Mouse (Mus musculus): ENCODE data around the gene Ppm1d.

Ppm1d gene

DNA sequence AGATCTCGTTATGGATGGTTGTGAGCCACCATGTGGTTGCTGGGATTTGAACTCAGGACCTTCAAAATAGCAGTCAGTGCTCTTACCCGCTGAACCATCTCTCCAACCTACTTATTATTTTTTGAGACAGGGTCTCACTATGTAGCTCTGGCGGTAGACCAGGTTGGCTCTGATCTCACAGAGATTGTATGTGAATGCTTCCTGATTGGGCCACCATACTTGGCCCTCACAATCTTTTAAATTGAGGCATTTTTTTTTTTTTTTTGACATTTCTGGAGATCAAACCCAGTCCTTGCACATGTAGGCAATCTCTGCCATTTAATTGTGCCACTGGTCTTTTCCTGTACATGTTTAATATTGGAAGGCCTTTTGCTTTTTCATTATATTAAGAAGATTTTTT is 17.7 kb downstream of the Ppm1d start:
- CTCF ChIA-PET = no interaction called here

DNA sequence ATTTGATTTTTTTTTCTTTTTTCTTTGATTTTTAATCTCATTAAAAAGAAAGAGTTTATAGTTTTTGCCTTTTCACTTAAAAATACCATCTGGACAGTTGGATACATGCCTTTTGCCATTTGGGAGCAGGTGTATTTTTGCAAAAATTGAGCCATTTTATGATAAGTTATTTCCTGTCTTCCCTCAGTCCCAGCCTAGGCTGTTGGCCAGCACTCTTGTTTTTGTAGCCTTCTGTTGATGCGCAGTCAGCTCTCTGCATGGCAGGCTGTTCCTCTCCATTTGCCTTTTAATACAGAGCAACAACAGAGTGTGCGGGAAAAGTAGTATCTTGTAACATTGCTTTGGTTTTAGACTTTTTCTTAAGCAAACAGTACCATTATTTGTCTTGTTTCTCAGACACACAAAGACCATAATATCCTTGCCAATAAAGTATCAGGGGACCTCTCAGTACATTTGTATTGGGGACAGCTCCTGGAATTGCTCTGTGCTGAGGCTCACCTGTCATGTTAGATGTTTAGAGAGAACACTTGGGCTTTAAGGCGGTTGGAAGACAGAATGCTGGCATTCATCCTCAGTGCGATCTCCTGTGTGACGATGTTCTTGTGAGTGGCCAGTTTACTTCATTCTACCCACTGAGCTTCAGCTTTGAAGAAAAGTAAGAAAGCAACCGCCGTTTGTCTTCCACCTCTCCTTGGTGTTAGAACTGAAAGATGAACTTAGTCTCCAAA is 18.3 kb downstream of the Ppm1d start:
- CTCF ChIA-PET = no interaction called here

- CTCF ChIA-PET = no interaction called here
Measured at GRCm38 (mm10) chr11:85334778-85335177, 23.7 kb downstream of the Ppm1d start.

GRCm38 (mm10) chr11:85339173-85339831 is 28.3 kb downstream of the Ppm1d start:
- CTCF ChIA-PET = no interaction called here

DNA sequence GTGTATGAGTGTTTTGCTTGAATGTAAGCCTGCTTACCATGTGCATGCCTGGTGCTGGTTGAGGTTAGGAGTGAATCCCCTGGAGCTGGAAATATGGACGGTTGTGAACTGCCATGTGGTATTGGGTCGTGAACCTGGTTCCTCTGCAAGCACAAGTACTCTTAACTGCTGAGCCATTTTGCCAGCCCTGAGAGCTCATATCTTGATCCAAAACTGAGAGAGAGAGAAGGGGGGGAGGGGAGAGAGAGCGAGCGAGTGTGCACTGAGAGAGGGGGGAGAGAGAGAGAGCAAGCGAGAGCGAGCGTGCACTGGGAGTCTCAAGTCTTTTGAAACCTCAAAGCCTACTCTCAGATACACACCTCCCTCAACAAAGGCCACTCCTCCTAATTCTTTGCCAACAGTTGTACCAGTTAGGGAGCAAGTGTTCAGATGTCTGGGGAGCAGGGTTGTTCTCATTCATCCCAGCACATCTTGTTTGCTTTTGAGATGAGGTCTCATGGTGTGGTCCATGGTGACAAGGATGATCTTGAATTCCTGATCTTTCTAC is 29.1 kb downstream of the Ppm1d start:
- CTCF ChIA-PET = no interaction called here

DNA sequence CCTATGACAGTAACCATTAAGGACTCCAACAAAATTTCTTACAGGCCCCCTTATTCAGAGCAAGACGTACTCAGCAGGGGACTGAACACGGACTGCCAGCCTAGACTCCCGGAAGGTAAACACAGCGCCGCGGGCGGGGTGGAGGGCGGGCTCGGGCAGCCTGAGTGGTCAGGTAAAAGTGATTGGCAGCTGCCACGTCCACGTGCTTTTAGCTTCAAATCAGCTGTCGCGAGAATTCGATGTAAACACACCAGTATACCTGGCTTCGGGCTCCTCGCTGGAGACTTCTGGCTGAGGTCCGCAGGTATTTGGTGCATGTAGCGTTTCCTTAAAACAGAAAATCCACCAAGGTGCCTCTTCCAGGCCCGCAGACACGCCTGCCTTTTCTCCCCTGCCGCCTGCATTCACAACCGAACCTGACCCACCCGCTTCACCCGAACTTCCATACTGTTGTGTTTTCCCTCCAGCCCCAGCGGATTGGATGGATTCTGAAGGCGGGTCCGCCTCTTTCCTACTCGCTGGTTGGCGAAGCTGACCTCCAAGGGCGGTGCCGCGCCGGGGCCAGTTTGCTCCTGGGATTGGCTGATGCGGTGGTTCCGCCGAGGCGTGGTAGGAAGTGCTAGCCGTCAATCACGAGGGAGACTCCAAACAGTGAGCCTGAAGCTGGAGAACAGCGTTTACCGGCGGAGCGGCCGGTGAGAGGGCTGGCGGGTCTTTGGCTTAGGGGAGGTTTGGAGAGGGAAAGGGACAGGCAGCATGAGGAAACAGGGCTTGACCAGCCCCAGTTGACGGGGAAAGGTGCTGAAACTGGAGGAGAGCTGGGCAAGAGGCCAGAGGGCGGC is 41.7 kb downstream of the Ppm1d start, which contains the start of gene Bcas3:
Gene Bcas3, plus strand, starts transcription at position 629 of the 842 bp plus-strand sequence.
- CTCF ChIA-PET = interaction anchor here (0.6 kb wide), 1 partner anchor 1348 kb away, joined by 3 read pairs; no protein-coding TSS in a partner anchor

DNA sequence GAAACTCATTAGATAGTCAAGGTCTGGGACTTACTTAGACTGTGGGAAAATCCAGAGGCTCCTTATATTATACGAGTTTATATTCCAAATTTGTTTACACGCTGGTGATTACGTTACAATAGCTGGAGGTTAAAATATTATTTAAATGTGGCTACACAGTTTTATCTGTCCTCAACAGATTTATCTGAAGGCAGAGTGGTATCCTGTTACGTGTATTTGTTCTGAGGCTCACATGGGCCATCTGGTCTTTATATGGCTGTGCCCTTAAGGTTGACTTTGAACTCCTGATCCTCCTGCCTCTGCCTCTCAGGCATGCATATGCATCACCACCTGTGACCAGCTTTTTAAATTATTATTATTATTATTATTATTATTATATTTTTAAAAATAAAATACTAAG is 42.8 kb downstream of the Ppm1d start:
- CTCF ChIA-PET = no interaction called here

DNA sequence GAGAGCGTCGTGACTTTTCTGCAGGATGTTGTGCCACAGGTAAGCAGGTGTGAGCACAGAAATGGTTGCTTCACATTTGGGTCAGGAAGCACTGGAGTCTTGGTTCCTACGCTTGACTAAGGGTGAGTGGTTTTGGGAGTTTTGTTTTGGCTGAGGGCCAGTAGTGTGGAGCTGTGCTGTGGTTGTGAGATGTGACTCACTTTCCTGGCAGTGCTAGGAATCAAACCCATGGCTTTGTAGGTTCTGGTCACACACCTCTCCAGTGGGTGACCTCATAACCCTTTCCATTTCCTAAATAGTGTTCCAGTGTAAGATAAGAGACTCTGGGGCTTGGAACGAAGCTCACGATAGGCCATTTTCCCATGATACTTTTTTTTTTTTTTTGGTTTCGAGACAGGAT is 48.6 kb downstream of the Ppm1d start:
- CTCF ChIA-PET = interaction anchor here (0.6 kb wide), 1 partner anchor 1623 kb away, joined by 3 read pairs; no protein-coding TSS in a partner anchor

DNA sequence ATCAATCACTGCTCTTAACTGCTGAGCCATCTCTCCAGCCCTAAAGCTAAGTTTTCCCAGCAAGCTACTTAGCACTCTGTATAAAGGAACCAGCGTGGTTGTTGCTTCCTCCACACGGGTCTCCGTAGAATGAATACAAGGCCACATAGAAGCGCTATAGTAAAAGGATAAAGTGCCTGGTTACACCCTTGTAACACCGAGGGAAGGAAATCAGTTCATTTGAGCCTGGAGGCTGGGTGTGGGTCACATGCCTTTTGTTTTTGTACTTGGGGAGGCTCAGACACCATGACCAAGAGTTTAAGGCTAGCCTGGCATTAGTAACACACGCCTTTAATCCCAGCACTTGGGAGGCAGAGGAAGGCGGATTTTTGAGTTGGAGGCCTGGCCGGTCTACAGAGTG is 50.6 kb downstream of the Ppm1d start:
- CTCF ChIA-PET = no interaction called here

- CTCF ChIA-PET = no interaction called here
Measured at GRCm38 (mm10) chr11:85366168-85366567, 55.1 kb downstream of the Ppm1d start.

DNA sequence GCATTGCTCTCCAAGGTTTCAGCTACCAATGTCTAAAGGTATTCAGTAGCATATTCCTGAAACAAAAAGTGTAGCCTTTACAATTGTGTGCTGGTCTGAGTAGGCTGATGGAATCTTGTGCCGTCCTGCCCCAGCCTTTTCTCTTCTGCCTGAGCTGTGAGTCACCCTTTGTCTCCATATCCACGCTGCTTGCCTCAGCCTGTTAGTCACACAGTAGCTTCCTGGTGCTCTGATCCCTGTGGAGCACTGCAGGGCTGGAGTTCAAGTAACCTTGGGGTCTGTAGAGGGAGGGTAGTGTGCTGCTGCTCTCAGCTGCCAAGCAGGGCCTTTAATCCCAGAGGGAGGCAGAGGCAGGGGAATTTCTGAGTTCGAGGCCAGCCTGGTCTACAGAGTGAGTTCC is 56.8 kb downstream of the Ppm1d start:
- CTCF ChIA-PET = no interaction called here

DNA sequence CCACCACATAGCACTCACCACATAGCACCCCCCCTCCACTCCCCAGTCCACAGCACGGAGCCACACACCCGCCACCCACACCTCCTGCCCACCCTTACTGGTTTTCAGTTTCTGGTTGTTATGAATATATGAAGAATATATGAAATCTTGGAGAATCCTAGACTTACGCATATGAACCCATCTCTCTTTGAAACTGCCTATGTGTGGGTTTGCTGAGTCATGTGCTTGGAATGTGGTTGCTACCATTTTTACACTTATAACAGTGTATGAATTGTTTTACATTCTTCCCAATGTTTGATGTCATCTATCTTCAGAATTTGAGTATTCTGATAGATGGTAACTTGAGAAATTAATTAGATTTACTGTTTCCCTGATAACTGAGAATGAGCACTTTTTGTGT is 68.0 kb downstream of the Ppm1d start:
- CTCF ChIA-PET = no interaction called here

- CTCF ChIA-PET = no interaction called here
Measured at GRCm38 (mm10) chr11:85380046-85380445, 69.0 kb downstream of the Ppm1d start.

DNA sequence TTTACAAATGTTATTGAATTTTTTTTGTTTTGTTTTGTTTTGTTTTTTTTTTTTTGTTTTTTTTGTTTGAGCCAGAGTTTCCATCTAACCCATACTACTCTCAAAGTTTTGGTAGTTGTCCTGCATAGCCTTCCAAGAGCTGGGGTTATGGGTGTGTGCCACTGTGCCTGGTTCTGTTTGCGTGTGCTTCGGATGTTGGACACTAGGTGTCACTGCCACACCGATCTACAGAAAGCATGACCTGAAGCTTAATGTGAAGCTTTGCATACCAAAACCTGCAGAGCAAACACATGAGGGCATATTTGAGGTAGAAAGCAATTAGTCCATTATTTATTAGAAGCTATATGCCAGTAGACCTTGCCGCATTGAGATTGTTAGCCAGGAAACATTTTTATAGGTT is 71.0 kb downstream of the Ppm1d start:
- CTCF ChIA-PET = interaction anchor here (0.5 to 0.8 kb wide), 3 partner anchors 27 to 776 kb away, joined by 3 to 6 read pairs (median 4); no protein-coding TSS in a partner anchor

DNA sequence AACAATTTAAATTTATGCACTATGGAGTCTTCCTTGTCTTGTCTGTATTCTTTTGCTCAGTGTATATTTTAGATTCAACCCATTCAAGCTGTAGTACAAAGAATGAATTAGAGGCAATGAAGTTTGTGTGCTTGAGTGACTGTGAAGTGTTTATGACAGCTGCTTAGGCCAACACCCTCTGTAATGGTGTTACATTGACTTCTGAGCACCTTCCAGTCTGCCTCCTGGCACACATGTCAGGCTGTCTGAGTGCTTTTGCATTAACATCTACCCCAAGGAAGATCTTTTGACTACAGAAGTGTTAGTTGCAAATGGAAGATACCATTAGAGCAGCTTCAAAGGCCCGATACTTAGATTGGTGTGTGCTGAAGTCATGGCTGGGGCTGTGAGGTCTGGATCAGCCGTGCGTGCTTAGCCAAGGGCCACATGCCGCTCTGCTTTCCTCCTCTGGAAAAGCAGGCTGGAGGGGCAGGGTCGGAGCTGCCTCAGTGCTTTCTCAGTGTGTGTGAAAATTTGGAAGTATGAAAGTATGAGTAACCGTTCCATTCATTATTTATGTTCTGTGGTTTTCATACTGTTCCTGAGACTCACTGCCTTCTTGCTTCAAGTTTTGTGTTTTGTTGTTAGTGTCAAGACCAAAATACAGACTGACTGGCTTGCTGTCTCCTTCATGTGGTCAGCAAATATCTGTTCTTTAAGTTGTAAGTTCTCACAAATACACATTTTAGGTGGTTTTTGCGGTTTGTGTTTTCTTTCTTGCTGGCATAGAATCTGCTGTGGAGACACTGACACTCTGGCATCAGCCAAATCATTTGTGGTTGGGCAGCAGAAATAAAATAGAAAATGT is 73.2 kb downstream of the Ppm1d start:
- CTCF ChIA-PET = no interaction called here

DNA sequence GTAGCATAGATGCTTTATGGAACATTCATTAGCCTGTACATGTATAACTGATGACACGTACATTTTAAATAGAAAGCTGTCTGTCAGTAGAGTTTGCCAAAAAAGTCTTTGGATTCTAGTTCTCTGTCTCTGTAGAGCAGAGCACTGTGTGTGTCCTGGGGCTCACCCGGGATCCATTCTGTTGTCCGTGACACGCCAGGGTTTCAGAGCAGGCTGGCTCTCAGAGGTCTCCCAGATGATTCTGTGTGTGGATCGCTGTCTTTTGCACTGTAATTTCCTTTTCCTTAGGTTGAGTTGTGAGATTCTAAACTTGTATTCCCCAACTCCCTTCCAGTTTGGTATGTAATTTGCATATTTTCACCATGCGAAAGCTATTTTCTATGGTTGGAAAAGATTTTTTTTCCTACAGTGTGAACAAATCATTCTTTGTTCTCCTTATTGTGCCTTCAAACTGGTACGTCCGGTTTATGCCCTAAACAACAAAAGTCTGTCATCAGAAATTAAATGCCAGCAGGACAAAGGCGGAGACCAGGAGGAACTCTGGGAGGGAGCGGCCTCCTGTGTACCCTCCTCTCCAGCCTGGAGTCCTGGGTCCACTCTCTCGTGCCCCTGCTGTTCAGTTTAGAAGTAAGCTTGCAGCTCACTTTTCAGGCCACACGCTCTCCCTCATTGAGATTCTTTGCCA is 81.3 kb downstream of the Ppm1d start:
- CTCF ChIA-PET = no interaction called here

GRCm38 (mm10) chr11:85392864-85393220 is 81.8 kb downstream of the Ppm1d start:
- CTCF ChIA-PET = no interaction called here

- CTCF ChIA-PET = no interaction called here
Measured at GRCm38 (mm10) chr11:85393990-85394389, 82.9 kb downstream of the Ppm1d start.

DNA sequence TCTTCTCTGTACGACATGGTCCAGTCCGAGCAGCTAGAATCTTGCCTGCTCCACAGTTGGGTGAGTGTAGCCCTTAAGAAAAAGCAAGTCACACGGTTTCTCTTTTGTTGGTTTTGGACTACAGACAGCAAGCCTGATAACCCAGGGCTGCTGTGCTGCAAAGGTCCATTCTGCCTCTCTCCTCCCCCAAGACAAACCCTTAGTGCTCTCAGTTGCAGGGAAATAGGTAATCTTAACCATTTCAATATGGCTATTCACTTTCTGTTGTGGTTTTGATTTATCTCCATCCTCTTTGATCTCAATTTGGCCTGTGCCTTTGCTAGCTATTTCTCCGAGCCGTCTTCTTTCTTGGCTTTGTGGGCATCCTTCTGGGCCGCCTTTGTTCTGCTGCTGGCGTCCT is 84.3 kb downstream of the Ppm1d start:
- CTCF ChIA-PET = no interaction called here

Measured in spleen, embryonic (tissue).